Mouse (Mus musculus) thymus, adult 2 months (tissue): ENCODE data around the gene Uhmk1.

Source experiments
- CTCF ChIP-seq: fragments of 200-500 bp; IDR thresholded peaks from 2 replicates; pipeline ENCODE4 v1.5.1; 2012; ENCODE audit warnings: mild to moderate bottlenecking, control low read depth, low read length, moderate library complexity, borderline replicate concordance; ENCODE audit not compliant: control insufficient read depth, poor library complexity, insufficient read depth; ENCODE audit errors: extremely low read depth
- POLR2A ChIP-seq: fragments of 200-500 bp; IDR thresholded peaks from 2 replicates; pipeline ENCODE4 v1.6.1; 2012; ENCODE audit warnings: mild to moderate bottlenecking, low read length, control low read depth, moderate library complexity; ENCODE audit not compliant: control insufficient read depth, poor library complexity, insufficient read depth; ENCODE audit errors: extremely low read depth

DNA sequence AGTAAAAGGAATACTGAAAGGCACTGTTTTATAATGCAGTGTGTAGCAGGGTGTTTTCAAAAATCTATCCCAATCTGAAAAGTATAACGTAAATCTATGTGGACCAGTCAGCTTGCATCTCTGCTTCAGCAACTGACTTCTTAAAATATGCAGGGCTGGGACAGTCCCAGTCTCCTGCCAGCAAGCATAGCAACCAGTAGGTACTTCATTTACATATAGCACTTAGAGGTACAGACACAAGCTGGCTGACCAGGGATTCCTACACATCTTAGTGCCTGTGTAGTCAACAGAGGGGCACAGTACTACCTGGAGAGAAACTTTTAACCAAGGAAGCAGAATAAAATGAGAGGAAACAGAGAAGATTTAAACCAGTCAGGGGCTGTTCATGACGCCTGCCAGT, 62.6 kb downstream of the Uhmk1 start:
- TF ChIP-seq CTCF: no peak
- TF ChIP-seq POLR2A: no peak
